Mouse (Mus musculus): ENCODE data around the gene Psors1c2. TPM values are rescaled to one million over a fixed set of nuclear protein-coding genes. Genes with fewer than 3 reads are reported as not detected.

The Psors1c2 gene
- polyA plus RNA-seq, 1 experiment: not detected

DNA sequence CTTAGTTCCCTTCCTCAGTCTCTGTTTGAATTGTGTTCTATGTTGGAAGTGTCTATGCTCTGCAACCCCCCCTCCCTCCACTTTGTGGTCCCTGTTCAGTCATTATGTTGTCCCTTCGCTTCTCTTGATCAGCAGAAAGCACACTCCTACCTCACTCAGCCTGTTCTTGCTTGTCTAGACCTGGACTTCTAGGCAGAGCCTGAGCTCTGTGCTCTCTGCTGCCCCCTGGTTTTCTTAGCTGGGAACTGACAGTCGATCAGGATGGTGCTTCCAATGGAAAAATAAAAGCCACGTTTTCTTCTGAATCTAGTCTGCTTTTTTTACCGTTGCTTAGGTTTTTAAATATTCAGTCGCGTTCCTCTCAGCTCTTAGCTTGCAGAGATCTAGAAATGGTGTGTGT, 1.3 kb downstream of the Psors1c2 start:
- H3K27ac ChIP-seq (ENCODE audit: control insufficient read depth, insufficient read depth, low read depth, low read length, poor library complexity): no peak overlapping the region
- H3K4me1 ChIP-seq (ENCODE audit: control insufficient read depth, insufficient read depth, low read length): no peaks in the 10 kb centered on the region
- 7% methylated on average over 6 of the region's 6 CpGs for WGBS
- no peak overlapping the region for H3K4me3 ChIP-seq (replicated peaks; ENCODE audit: control insufficient read depth, low read depth, low read length)
- no peak for TF ChIP-seq POLR2A (IDR thresholded peaks at IDR 0.05; ENCODE audit: borderline replicate concordance, control insufficient read depth, low read depth, low read length)
- TF ChIP-seq CTCF (IDR thresholded peaks at IDR 0.05; ENCODE audit: control insufficient read depth, insufficient read depth, low read length): peak; percentile 88

DNA sequence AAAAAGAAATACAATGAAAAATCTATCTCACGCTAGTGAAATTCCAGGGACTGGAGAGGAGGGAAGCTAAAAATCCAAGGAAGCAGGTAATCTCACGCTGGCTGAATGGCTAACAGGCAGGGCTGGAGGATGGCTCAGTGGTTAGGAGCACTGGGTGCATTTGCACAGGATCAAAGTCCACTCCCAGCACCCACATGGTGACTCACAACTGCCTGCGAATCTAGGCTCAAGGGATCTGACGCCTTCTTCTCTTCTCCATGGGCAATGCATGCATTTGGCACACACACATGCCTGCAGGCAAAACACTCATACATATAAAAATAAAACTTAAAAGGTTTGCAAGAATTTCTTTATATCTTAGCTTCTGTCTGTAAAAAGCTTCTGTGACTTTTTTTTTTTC, 4.4 kb downstream of the Psors1c2 start:
- WGBS: 73% methylated on average over 4 of the region's 4 CpGs
- Histone ChIP-seq H3K4me3 (replicated peaks; ENCODE audit: control insufficient read depth, low read depth, low read length) (no peak overlapping the region), H3K4me1 (ENCODE audit: control insufficient read depth, insufficient read depth, low read length) (no peaks in the 10 kb centered on the region), H3K27ac (ENCODE audit: control insufficient read depth, insufficient read depth, low read depth, low read length, poor library complexity) (no peak overlapping the region)
- TF ChIP-seq CTCF (IDR thresholded peaks at IDR 0.05; ENCODE audit: control insufficient read depth, insufficient read depth, low read length) (no peak), POLR2A (IDR thresholded peaks at IDR 0.05; ENCODE audit: borderline replicate concordance, control insufficient read depth, low read depth, low read length) (no peak)

DNA sequence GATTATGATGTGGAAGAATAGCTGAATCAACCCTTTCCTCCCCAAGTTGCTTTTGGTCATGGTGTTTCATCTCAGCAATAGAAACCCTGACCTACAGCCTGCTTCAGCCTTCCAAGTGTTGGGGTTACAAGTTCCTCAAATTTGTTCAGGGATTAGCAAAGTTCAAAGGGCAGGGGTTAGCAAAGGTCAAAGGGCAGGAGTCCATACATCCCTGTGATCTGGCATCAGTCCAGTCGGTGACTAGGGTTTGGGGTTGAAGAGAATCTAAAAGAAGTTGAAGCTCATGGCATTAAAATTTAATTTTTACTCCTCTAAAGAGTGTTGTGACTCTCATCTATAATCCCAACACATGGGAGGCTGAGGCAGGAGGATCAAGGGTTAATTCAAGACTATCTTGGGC, 5.5 kb downstream of the Psors1c2 start:
- H3K4me3 ChIP-seq (replicated peaks; ENCODE audit: control insufficient read depth, low read depth, low read length): no peak overlapping the region
- TF ChIP-seq POLR2A (IDR thresholded peaks at IDR 0.05; ENCODE audit: borderline replicate concordance, control insufficient read depth, low read depth, low read length) (no peak), CTCF (IDR thresholded peaks at IDR 0.05; ENCODE audit: control insufficient read depth, insufficient read depth, low read length) (no peak)
- H3K27ac ChIP-seq (ENCODE audit: control insufficient read depth, insufficient read depth, low read depth, low read length, poor library complexity): no peak overlapping the region
- WGBS: 78% methylated on average over 1 of the region's 1 CpGs
- no peaks in the 10 kb centered on the region for H3K4me1 ChIP-seq (ENCODE audit: control insufficient read depth, insufficient read depth, low read length)

DNA sequence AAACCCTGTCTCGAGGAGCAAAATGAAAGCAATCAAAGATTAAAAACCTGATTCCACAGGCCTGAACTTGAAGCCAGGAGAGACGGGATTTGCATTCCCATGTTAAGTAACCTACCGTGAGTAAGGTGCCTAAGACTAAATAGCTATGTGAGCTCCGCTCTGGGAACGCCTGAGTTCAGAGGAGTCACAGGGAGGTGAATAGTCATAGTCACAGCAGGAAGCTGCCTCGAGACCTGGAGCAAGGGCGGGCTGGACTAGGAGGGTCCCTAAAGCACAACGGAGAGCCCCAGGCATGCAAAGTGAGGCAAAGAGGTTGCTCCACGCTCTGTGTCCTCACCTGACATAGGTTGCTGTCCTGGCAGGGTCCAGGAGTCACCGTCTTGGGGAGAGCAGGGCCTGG, 6.5 kb downstream of the Psors1c2 start:
- no peak overlapping the region for H3K27ac ChIP-seq (ENCODE audit: control insufficient read depth, insufficient read depth, low read depth, low read length, poor library complexity)
- TF ChIP-seq POLR2A (IDR thresholded peaks at IDR 0.05; ENCODE audit: borderline replicate concordance, control insufficient read depth, low read depth, low read length): no peak
- no peak for TF ChIP-seq CTCF (IDR thresholded peaks at IDR 0.05; ENCODE audit: control insufficient read depth, insufficient read depth, low read length)
- peaks cover 1% of the 10 kb centered on the region; the same call in 1 of the 2 replicates for H3K4me1 ChIP-seq (ENCODE audit: control insufficient read depth, insufficient read depth, low read length)
- no peak overlapping the region for H3K4me3 ChIP-seq (replicated peaks; ENCODE audit: control insufficient read depth, low read depth, low read length)
- 50% methylated on average over 10 of the region's 10 CpGs for WGBS

DNA sequence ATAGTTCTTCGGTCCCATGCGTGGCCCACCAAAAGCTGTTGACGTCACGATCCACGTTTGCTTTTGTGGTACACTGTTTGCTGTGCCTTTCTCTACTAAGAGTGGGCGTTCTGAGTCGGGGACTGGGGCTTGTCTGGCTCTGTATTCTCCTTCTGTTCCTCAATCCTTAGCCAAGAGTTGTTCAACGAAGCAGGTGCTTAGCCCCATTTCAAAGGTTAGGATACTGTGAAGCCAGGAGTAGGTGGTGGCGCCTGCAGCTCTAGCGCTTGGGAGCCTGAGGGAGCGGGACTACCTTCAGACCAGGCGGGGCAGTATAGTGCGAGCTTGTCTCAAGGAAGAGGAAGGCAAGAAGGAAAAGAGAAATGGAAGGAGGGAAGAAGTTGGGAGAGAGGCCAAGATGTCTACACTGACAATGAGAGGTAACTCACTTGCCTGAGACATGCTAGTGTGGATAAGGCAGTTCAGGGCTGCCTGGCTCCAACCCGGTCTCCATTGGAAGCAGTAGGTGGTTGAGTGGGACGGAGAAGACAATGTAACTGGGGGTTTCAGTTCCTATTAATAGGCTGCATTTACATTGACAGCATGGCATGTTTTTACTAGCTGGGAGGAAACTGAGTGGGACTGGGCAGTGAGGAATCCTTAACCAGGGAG, 9.9 kb downstream of the Psors1c2 start:
- TF ChIP-seq CTCF (IDR thresholded peaks at IDR 0.05; ENCODE audit: control insufficient read depth, insufficient read depth, low read length) (no peak), POLR2A (IDR thresholded peaks at IDR 0.05; ENCODE audit: borderline replicate concordance, control insufficient read depth, low read depth, low read length) (no peak)
- 71% methylated on average over 15 of the region's 15 CpGs for WGBS
- no peak overlapping the region for H3K4me3 ChIP-seq (replicated peaks; ENCODE audit: control insufficient read depth, low read depth, low read length)
- no peak overlapping the region for H3K27ac ChIP-seq (ENCODE audit: control insufficient read depth, insufficient read depth, low read depth, low read length, poor library complexity)
- peaks cover 1% of the 10 kb centered on the region; the same call in 1 of the 2 replicates for H3K4me1 ChIP-seq (ENCODE audit: control insufficient read depth, insufficient read depth, low read length)

DNA sequence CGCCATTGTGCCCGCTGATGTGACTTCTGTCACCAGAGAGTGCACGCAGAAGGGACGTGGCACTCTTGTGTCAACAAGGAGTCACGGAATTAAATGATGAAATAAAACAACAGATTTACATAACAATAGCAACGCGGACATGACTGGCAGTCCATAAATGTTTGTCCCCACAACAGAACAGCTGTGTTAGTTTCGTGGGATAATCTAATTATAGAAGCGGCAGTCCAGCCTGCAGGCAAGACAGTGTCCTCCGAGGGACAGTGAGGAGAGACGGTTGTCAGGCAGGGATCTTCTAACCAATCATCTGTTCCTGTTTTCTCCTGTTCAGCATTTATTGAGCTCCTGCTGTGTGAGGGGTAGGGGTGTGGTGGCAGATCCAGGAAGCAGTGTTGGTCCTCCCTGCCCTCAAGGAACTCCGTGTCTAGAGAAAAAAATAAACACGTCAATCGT, 10.4 kb downstream of the Psors1c2 start:
- TF ChIP-seq CTCF (IDR thresholded peaks at IDR 0.05; ENCODE audit: control insufficient read depth, insufficient read depth, low read length): no peak
- no peak for TF ChIP-seq POLR2A (IDR thresholded peaks at IDR 0.05; ENCODE audit: borderline replicate concordance, control insufficient read depth, low read depth, low read length)
- 57% methylated on average over 14 of the region's 14 CpGs for WGBS
- H3K27ac ChIP-seq (ENCODE audit: control insufficient read depth, insufficient read depth, low read depth, low read length, poor library complexity): no peak overlapping the region
- no peak overlapping the region for H3K4me3 ChIP-seq (replicated peaks; ENCODE audit: control insufficient read depth, low read depth, low read length)
- H3K4me1 ChIP-seq (ENCODE audit: control insufficient read depth, insufficient read depth, low read length): peaks cover 1% of the 10 kb centered on the region; the same call in 1 of the 2 replicates

DNA sequence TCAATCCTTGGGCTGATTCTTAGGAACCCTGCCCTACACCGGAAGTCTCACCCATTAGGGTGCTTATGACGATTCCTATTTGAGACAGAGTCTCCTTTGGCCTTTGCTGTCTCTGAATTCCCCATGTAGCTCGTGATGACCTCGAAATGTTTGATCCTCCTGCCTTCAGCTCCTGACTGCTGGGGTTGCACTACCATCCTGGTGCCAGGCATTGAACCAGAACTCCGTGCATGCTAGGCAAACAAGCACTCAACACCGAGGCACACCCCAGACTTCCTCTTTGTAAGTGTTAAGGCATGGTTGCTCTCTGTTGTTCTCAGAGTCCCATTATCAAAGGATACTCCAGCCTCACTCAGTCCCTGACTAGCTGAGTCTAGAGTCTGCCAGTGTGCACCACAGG, 11.0 kb downstream of the Psors1c2 start:
- peaks cover 1% of the 10 kb centered on the region; the same call in 1 of the 2 replicates for H3K4me1 ChIP-seq (ENCODE audit: control insufficient read depth, insufficient read depth, low read length)
- 44% methylated on average over 6 of the region's 6 CpGs for WGBS
- no peak overlapping the region for H3K4me3 ChIP-seq (replicated peaks; ENCODE audit: control insufficient read depth, low read depth, low read length)
- no peak overlapping the region for H3K27ac ChIP-seq (ENCODE audit: control insufficient read depth, insufficient read depth, low read depth, low read length, poor library complexity)
- no peak for TF ChIP-seq POLR2A (IDR thresholded peaks at IDR 0.05; ENCODE audit: borderline replicate concordance, control insufficient read depth, low read depth, low read length)
- no peak for TF ChIP-seq CTCF (IDR thresholded peaks at IDR 0.05; ENCODE audit: control insufficient read depth, insufficient read depth, low read length)

DNA sequence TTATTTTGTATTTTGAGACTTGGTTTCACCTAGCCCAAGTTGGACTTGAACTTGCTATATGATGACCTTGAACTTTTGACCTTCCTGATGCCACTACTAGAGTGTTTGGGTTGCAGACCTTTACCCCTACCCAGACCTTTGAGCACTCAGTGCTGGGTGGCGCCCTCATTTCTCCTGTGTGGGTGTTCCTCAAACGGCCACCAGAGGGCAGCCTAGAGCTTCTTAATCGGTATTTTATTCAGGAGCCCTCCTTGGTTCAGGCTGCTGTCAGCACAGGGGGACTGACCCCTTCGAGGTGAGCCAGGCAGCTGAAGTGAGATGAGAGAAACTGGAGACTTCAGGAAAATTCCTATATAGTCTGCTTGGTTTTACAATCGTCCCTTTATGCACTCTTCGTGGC, 11.7 kb downstream of the Psors1c2 start:
- no peak for TF ChIP-seq POLR2A (IDR thresholded peaks at IDR 0.05; ENCODE audit: borderline replicate concordance, control insufficient read depth, low read depth, low read length)
- peak; percentile 63 for TF ChIP-seq CTCF (IDR thresholded peaks at IDR 0.05; ENCODE audit: control insufficient read depth, insufficient read depth, low read length)
- WGBS: 34% methylated on average over 6 of the region's 6 CpGs
- H3K27ac ChIP-seq (ENCODE audit: control insufficient read depth, insufficient read depth, low read depth, low read length, poor library complexity): no peak overlapping the region
- no peak overlapping the region for H3K4me3 ChIP-seq (replicated peaks; ENCODE audit: control insufficient read depth, low read depth, low read length)
- H3K4me1 ChIP-seq (ENCODE audit: control insufficient read depth, insufficient read depth, low read length): peaks cover 1% of the 10 kb centered on the region; the same call in 1 of the 2 replicates
